Mouse (Mus musculus): ENCODE measurements at regions not wholly inside any gene's neighbourhood (a gene's known extent, or its start where the extent isn't known, plus 50 kb on each side); places are given as distances from the start of the nearest gene placed in this dataset.

DNA sequence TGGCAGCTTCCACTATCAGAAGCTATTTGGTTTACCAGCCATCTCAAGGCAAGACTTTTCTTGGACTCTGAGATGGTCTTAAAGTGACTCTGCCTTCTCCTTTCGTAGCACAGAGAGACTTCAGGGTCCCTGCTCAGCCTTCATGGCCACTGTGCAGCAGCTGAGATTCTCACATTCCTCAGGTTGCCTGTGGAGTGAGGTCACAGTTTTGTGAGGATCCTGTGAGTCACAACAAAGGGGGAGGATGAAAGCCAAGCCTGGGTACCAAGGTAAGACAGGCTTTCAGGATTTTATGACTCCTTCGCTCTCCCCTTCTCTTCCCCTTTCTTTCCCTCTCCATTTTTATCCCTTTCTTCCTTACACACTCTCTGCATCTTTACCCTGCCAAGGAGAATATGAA is 241.6 kb upstream of the Tnp1 start:
- DNase-seq (ENCODE audit: extremely low read depth, insufficient read length, low spot score) = no peak

DNA sequence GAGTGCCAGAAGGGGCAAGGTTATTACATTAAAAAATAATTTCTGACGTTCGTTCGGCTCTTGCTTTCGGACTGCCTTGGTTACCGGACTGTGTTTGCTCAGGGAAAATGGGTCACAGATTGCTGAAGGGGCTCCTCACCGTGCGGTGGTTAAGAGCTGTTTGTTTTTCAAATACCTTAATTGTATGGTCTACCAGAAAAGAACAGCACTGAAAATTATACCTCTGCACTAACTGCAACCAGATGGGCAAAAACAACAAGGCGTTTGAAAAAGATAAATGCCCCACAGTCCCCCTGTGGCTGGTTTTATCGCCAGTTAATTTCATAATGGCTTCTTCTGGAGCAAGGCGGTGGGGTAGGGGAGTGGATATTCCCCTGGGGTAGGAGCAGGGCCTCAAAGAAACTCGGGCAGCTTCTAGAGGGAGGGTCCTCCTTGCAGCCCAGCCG is 236.2 kb upstream of the Tnp1 start:
- DNase-seq (ENCODE audit: extremely low read depth, insufficient read length, low spot score) = no peak

DNA sequence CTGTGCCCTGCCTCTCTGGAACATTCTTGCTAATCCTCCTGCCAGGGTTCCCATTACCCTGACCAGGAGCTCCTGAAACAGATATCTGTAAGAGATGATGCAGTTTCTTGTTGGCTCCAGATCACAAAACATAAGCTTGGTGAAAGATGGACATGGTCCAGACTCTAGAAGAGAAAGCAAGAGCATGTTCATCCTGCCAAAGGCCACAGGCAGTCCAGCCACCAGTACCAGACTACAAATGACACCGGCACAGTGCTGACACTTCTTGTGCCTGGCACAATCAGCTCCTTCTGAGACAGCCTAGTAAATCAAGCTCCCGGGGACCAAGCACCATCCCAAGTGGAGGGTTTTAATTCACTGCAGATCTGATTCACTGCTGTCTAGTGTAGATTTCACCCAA is 228.3 kb upstream of the Tnp1 start:
- DNase-seq (ENCODE audit: extremely low read depth, insufficient read length, low spot score) = no peak

DNA sequence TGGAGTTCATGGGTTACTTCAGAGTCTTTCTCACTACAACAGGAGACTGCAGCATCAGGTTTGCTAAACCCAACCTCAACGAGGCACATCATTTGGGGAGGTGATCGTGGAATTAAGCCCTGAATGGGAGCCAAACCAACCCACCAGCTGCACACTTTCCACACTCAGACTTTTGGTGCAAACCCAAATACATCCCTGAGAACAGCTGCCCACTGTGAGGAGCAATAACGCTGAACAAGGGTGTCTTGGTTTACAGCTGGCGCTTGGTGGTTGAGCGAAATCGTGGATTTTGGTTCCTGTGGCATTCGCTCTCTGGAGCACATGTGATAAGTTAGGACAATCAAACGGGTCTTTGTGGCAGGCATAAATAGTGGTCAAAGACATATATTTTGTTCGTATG is 226.6 kb upstream of the Tnp1 start:
- no peak for DNase-seq (ENCODE audit: extremely low read depth, insufficient read length, low spot score)

DNA sequence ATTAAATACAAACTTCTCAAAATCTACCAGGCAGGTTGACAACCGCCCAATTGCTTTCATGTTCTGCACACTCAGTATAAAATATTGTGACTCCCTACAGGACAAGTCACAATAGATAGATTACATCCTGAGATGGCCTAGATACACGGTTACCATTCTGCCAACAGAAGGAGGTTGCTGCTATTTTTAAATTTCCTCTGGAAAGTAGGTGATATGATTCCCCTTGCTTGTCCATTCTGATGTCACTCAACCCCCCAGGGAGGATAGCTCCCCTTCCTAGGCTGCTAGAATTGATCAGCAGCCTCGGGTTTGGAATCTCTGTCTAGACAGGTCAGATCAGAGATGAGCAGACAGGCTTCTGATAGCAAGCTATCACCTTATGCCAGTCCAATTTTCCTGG is 221.2 kb upstream of the Tnp1 start:
- DNase-seq (ENCODE audit: extremely low read depth, insufficient read length, low spot score) = no peak

DNA sequence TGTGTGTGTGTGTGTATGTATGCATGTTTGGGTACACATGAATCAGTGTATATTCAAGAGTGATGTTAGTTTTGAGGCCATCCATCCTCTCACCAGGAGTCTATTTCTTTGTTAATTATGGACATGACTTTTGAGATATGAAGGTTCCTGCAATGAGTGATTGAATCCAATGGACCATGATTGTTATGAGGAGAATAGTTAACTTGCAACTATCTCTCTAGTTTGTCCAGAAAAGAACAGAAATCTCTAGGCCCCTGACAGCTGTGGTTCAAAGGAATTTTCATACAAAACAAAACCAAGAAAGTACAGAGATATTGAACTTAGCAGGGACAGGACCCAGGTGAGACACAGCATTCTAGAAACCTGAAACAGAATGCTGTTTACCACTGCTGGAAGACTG is 217.9 kb upstream of the Tnp1 start:
- DNase-seq (ENCODE audit: extremely low read depth, insufficient read length, low spot score) = no peak

DNA sequence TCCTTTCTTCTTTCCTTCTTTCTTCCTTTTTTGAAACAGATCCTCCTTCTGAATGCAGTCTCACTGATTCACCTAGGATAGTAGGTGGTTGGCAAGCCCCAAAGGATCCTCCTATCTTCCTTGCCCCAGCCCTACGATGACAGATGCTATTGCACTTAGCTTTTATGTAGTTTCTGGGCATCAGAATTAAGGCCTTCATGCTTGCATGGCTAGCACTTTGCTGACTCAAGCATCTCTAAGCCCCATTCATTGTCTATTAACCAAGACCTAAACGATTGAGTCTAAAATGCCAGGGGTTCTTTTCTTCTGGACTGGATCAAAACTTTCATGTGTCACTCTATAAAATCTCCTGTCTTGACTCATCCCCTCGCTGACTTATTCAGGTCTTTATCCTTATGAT is 217.3 kb upstream of the Tnp1 start:
- DNase-seq (ENCODE audit: extremely low read depth, insufficient read length, low spot score) = no peak

DNA sequence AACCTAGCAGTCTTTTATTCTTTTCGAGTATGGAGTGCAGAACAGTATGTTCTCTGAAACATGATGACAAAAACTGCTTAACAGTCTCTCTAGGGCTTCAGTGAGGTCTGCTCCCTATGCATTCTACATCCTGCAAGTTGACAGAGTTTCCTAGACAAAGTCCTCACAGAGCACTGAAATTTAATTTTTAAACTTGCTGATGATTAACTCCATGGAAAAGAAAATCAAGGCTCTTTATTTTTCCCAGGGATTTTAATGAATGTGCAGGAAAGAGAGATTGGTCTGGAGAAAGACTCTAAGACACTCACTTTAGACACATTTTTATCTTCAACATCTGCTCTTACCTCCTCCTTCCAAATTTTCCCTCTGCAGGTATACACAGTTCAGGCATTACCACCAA is 214.9 kb upstream of the Tnp1 start:
- DNase-seq (ENCODE audit: extremely low read depth, insufficient read length, low spot score) = no peak

DNA sequence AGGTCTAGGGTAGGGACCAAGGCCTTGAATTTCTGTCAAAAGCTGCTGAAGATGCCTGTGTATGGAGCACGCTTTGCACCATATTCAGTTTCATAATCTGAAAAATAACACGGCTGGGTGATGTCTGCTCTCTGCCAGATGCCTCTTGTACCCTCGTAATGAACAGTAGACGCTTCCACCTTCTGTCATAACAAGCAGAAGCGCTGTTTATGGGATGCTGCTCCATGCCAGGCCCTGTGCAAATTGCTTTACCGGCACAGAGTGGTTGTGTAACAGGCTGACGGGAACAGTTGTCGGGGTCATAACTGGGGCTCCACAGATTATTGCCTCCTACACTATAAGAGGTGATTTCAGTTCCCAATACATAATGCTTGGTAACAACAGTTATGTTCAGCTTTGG is 211.5 kb upstream of the Tnp1 start:
- no peak for DNase-seq (ENCODE audit: extremely low read depth, insufficient read length, low spot score)

DNA sequence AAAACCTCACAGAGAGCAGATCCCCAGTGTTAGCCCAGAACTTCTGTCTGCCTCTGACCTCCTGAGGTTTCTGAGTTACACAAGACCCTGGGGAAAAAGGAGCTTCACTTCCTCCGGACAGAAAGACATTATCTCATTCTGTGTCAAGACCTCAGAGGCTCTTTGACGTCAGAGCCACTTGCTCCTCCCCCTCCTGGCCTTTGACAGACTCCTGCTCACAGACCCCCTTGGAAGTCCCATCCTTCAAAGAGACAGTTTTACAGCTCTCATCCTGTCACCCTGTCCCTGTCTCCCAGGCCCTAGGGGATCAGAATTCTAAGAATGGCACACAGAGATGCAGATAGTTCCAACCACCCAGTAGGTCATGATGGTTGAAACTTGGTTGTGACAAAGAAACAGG is 206.2 kb upstream of the Tnp1 start:
- no peak for DNase-seq (ENCODE audit: extremely low read depth, insufficient read length, low spot score)

DNA sequence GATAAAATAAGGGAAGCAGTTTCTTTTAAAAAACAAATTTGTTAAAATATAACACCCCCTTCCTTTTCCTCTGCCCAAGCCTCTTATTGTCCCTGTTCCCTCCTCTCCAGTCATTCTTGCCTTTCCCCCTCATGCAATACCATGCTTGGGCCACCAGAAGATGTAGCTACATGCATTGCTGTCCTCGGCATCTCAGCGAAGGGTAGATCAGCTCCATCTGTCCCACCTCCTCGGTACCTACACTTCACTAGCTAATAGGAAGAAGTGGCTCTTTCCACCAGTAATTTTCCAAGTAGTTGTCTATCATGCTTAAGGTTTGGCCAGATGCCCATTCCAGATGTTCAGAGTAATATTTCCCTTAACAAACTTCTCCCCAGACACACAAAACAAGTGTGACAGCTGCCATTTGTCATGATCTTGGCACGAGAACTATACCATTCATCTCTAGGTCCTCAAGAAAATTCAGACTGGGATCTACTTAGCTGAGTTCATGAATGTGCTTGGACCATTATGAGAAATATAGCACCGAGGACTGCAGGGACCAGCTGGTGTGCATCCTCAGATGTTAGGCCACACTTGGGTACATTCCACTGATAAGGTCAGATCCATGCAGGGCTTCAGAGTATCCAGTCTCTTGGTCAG is 198.7 kb upstream of the Tnp1 start:
- DNase-seq (ENCODE audit: extremely low read depth, insufficient read length, low spot score) = no peak

DNA sequence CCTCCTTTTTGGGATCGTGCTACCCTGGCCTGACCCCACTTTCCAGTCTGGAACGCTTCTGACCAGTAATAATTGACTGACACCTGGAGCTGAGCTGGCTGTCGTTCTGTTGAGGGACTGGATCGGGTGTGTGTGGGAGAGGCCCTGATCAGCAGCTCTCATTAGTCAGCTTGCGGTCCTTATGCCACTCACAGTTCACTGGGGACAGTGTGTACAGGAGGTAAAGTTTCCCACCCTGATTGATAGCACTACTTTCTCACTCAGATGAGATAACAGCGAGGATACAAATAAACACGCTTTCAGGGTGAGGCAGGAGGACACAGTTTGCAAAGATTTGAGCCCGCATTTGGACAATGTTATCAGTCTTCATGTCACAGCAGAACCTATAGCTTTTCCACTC is 191.7 kb upstream of the Tnp1 start:
- no peak for DNase-seq (ENCODE audit: extremely low read depth, insufficient read length, low spot score)

DNA sequence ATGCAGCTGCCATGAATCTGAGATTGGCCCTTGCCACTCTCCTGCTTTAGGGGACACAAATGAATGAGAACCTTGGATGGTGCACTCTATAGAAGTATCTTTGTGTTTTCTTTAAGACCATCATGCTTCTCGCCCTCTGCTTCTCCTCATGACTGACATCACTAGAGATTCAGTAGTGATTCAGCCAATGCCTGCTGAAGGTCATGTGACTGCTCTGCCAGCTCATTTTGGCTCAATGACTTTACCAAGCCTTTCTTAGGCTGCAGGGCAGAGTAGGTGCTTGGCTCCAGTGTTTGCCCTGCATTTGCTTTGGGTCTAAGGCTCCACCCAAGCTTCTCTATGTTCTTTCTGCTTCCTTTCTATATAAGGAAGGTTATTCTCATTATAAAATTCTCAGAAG is 190.1 kb upstream of the Tnp1 start:
- no peak for DNase-seq (ENCODE audit: extremely low read depth, insufficient read length, low spot score)

DNA sequence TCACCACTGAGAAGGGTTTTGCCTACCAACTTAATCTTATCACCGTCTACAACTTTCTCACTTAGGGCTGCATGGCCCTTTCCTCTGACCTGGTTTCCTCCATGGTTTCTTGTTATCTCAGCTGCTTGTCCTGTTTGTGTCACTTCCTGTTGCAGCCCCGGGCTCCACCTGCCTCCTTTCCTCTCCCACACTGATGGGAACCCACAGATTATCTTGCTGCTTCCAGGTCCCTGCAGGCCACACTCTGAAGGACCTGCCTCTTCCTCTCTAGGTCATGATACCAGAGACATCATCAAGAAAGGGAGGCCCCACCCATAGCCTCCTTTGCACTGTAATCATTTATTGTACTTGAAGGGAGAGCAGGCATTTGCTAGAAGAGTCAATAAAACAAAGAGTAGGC is 184.4 kb upstream of the Tnp1 start:
- no peak for DNase-seq (ENCODE audit: extremely low read depth, insufficient read length, low spot score)

DNA sequence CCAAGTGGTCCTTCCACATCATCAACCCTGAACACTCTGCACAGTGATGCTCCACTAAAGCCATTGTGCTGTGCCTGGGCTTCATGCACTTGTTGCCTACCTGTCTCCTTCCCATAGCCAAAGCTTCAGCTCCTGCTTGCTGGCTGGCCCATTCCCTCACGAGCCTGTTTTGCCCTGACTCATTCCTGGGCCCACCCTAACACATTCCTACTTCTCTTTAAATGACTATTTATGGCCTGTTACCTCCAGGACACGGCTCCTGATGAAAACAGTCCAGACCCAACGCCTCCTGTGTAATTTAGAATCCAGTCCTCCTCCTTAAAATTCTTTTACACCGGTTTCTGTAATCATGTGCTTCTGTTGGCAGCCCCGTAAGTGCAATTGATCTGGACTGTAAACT is 175.1 kb upstream of the Tnp1 start:
- no peak for DNase-seq (ENCODE audit: extremely low read depth, insufficient read length, low spot score)

DNA sequence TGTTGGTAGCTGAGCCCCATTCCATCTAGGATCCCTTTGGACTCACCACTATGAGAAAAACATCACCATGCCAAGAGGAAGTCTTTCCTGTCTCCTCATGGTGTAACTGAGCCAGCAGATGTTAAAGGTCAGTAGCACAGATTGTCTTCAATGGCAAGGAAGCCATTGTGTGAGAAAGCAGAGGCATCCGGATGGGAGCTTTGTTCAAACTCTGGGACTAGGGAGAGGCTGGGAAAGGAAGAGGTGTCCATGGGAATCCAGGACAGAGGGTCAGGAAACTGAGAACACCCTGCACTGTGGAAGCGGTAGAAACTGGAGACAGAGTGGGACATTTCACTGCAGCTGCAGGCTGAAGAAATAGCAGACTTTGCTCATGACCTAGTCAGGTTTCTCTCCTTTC is 173.1 kb upstream of the Tnp1 start:
- no peak for DNase-seq (ENCODE audit: extremely low read depth, insufficient read length, low spot score)

DNA sequence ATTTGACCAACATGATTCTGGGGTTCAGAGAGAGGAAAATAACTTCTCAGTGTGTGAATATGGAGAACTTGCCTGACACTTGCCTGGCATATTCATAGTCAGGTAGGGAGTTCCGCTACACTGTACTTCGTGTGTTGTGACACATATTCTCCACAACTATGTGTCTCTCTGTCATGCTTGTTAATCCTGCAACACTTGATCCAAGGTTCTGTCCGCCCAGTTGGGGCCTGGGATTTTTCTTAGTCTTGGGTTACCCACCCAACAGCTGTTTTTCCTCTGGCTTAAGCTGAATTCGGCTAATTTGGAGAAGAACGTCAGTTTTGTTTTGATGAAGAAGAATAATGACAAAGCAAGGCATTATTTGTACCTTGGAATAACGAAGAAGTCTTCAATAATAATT is 168.8 kb upstream of the Tnp1 start:
- no peak for DNase-seq (ENCODE audit: extremely low read depth, insufficient read length, low spot score)

DNA sequence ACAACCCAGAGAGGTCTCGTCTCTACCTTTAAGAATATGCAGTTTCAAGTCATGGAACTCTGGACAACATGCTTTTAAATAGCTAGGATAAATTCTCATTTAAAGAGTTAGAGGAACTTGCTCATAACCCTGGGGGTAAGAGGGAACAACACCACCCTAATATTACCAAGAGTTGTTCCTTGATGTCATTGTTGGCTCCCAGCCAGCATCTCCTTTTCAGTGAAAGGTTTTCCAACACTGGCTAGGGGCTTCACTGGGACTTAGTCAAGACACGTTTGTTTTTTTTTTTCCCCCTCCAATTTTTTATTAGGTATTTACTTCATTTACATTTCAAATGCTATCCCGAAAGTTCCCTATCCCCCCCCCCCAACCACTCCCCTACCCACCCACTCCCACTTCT is 163.1 kb upstream of the Tnp1 start:
- DNase-seq (ENCODE audit: extremely low read depth, insufficient read length, low spot score) = no peak

DNA sequence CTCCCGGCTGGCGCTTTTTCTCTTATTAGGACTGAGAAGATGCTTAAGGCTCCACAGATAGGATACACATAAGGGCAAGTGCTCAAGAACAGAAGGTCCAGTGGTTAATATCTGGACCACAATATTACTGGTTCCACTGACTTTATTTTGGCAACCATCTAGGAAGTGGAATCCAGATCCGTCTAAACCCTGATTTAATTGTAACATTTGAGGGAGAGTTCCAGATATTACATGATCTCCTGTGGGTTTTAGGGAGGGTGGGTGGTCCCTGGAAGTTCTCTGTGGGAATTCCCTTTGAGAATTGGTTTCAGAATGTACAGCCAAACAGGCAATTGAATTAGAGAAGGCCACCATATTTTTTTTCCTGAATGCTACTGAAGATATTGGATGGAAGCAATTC is 161.4 kb upstream of the Tnp1 start:
- DNase-seq (ENCODE audit: extremely low read depth, insufficient read length, low spot score) = no peak

DNA sequence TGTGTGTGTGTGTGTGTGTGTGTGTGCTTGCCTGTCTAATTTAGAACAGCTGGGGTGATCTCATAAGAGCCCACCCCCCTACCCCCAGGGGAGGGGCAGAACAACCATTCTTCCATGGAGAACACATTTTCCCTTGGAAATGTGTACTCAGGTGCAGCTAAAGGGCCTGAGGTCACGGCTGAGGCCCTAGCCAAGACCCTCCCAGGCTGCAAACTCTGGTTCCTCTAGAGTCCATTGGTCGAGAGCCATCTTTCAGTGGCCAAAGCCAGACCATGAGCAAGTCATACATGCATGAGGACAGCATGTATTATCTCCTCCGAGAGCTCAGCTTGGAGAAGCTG is 154.9 kb upstream of the Tnp1 start:
- no peak for DNase-seq (ENCODE audit: extremely low read depth, insufficient read length, low spot score)

DNA sequence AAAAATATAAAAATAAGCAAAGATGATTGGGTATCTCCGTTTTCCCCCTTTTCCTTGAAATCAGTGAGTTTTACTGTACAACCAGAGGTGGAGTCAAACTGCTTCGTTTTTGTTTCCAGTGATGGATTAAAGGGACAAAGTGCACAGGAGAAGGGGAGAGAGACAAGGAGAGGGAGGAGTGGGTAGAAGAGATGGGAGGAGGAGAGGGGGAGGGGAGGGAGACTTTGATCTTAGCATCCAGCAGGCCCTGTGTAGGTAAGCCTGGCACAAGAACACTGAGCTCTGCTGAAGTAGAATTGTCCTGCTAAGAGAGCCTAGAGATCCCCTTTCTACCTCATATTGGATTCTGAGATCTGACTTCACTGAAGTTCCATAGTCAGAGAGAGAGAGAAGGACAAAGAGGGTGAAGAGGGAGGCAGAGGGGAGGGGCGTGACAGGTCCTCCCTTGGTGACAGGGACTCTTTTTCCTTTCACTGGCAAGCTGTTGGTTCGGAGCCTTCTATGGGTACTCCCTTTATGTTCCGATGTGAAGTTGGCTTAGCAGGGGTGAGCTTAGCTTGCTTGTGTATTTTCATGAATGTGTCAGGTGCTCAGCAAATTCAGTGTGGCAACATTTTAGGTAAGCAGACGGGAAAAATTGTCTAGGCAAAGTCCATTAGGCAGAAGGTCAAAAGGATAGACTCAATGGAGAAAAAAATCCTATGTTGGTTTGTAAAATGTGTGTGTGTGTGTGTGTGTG is 154.4 kb upstream of the Tnp1 start:
- DNase-seq (ENCODE audit: extremely low read depth, insufficient read length, low spot score) = no peak

DNA sequence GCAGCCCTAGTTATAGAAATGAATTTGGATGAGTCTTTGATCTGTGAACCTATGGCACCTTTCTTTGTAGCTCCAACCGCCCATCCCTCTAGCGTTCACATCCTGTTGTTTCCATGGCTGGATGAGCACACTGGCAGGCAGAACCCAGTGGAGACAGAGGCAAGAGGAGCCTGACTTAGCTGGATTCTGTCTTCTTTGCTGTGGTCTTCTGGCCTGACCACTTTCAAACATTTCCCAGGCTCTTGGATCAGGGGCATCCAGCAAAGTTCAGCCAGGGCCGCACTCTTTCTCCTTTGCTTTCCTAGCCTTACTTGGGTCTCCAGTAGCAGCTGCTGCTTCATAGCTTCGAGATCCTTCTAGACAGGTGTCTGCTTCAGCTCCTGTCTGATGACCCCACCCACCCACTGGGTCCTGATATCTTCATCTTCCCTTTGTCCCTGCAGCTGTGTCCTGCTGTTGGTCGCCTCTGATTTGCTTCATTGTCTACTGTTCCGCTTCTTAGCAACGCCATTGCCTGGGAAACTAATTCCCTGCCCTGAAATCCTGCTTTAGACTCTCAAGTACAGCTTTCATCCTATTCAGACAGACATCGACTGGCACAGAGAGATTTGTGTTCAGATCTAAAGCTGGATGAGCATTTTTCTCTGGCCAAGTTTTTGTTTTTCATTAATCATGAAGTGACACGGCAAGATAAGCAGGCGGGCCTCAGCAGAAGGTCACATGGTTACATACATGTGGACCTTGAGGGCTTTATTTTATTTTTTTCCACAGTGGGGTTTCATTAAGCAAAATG is 153.6 kb upstream of the Tnp1 start:
- DNase-seq (ENCODE audit: extremely low read depth, insufficient read length, low spot score) = no peak
